Mouse (Mus musculus): ENCODE measurements around the gene Rab3gap2. TPM values are rescaled to one million over a fixed set of nuclear protein-coding genes. Genes with fewer than 3 reads are reported as not detected.

Gene Rab3gap2
- polyA plus RNA-seq, 1 experiment, result 0.51 TPM

DNA sequence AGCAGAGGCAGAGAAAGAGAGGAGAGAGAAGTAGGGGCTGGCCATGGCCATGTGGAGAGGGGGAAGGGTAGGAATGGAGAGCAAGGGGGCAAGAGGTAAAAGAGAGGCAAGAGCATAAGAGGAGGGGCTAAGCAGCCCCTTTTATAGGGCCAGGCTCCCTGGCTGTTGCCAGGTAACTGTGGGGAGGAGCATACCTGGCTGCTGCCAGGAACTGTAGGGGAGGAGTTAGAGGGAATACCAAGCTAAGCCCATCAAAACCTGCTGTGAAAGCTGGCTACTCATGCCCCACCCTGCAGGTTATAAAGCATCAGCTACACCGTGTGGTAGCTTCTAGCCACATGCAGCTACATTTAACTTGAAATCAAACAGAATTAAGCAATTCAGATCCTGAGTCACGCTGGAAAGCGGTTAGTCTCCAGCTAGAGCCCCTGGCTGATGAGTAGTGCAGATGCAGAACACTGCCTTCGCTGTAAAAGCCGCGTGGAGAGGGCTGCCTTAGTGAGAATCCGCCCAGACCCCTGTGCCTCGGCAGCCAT, 5.8 kb downstream of the Rab3gap2 start:
- Histone ChIP-seq H3K27me3 (ENCODE audit: control insufficient read depth) (no peaks in the 10 kb centered on the region), H3K36me3 (ENCODE audit: control insufficient read depth) (peaks cover 53% of the 10 kb centered on the region), H3K4me3 (replicated peaks) (no peak overlapping the region), H3K4me1 (ENCODE audit: control insufficient read depth) (peaks cover 36% of the 10 kb centered on the region), H3K9me3 (ENCODE audit: control insufficient read depth, low read length) (no peaks in the 10 kb centered on the region)
- no peak for TF ChIP-seq TAL1 (IDR thresholded peaks at IDR 0.05; ENCODE audit: low read length)
- TF ChIP-seq GATA1 (IDR thresholded peaks at IDR 0.05; ENCODE audit: low read length), result no peak

DNA sequence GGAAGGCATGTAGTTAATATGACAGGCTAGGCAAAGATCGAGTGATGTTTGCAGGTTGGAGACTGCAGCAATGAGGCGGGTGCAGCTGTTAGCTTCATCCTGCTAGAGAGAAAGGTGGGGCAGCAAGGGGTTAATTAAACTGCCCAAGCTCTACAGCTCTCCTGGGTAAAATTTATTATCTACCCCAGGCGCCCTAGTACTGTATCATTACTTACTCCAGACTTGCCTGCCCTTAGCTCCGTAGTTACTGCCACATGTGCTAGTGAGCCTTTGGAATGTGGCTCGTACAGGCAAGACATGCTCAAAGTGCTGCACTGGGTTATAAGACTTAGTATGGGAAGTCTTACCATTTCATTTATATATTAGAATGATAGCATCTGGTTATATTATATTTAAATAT, 12.4 kb downstream of the Rab3gap2 start:
- peaks cover 33% of the 10 kb centered on the region for H3K36me3 ChIP-seq (ENCODE audit: control insufficient read depth)
- no peak for TF ChIP-seq GATA1 (IDR thresholded peaks at IDR 0.05; ENCODE audit: low read length)
- TF ChIP-seq TAL1 (IDR thresholded peaks at IDR 0.05; ENCODE audit: low read length), result no peak
- H3K4me3 ChIP-seq (replicated peaks), result no peak overlapping the region
- no peaks in the 10 kb centered on the region for H3K9me3 ChIP-seq (ENCODE audit: control insufficient read depth, low read length)
- H3K4me1 ChIP-seq (ENCODE audit: control insufficient read depth), result peaks cover 2% of the 10 kb centered on the region
- H3K27me3 ChIP-seq (ENCODE audit: control insufficient read depth), result no peaks in the 10 kb centered on the region

DNA sequence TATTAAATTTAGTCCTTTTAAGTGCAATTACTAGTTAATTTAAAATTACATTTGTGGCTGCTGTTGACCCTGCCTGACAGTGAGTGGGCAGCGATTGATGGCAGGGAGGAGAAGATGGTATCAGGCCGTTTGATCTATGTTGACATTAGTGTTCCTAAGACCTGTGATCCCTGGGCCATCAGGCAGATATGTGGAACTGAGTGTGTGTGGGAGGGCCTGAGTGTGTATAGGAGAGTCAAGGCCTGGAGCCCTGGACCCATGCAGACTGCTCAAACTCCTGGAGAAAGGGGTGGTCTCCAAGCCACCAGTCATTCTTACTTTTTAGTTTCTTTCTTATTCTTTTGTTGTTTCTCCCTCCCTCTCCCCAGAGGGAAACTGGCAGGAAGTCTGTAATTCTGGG, 12.8 kb downstream of the Rab3gap2 start:
- TF ChIP-seq TAL1 (IDR thresholded peaks at IDR 0.05; ENCODE audit: low read length), result no peak
- no peak for TF ChIP-seq GATA1 (IDR thresholded peaks at IDR 0.05; ENCODE audit: low read length)
- no peak overlapping the region for H3K4me3 ChIP-seq (replicated peaks)
- H3K27me3 ChIP-seq (ENCODE audit: control insufficient read depth), result no peaks in the 10 kb centered on the region
- H3K36me3 ChIP-seq (ENCODE audit: control insufficient read depth), result peaks cover 36% of the 10 kb centered on the region
- H3K9me3 ChIP-seq (ENCODE audit: control insufficient read depth, low read length), result no peaks in the 10 kb centered on the region
- peaks cover 2% of the 10 kb centered on the region for H3K4me1 ChIP-seq (ENCODE audit: control insufficient read depth)

DNA sequence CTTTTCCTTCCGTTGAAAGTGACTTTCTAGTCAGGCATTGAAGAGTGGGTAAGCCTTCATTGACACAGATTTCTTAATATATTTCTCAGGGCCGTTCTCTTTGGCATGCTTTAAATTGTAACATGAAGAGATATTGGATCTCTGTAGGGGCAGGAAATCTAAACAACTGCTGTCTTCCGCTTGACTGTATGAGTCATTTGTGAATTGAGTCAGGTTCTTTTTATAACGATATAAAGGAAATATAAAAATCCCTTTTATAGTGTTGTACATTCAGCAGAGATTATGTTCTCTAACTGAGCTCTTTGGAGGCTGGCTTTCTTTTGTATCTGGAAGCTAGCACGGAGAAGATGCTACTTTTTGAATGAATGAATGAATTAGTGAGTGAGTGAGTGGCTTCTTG, 14.0 kb downstream of the Rab3gap2 start:
- H3K36me3 ChIP-seq (ENCODE audit: control insufficient read depth), result peaks cover 45% of the 10 kb centered on the region

DNA sequence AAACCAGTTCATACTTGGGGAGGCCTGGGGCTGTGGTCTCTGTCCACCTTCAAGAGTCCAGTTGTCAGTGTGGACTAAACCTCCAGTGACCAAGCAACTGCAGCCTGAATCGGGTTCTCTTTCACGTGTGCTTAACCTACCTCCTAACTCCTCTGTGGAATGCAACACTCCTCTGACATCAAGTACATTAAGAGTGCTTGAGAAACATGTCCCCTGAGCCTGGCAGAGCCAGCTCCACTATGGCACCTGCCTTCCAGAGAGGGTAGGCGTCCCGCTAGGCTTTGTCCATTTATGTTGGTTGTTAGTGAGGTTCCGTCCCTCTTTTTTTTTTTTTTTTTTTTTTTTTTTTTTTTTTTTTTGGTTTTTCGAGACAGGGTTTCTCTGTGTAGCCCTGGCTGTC, 23.0 kb downstream of the Rab3gap2 start:
- TF ChIP-seq GATA1 (IDR thresholded peaks at IDR 0.05; ENCODE audit: low read length) (no peak), TAL1 (IDR thresholded peaks at IDR 0.05; ENCODE audit: low read length) (no peak)
- H3K9me3 ChIP-seq (ENCODE audit: control insufficient read depth, low read length), result no peaks in the 10 kb centered on the region
- H3K4me3 ChIP-seq (replicated peaks), result no peak overlapping the region
- peaks cover 27% of the 10 kb centered on the region for H3K4me1 ChIP-seq (ENCODE audit: control insufficient read depth)
- H3K27me3 ChIP-seq (ENCODE audit: control insufficient read depth), result no peaks in the 10 kb centered on the region
- H3K36me3 ChIP-seq (ENCODE audit: control insufficient read depth), result peaks cover 56% of the 10 kb centered on the region

More for the DNA sequence above, 14.0 kb downstream of the Rab3gap2 start:
- H3K27me3 ChIP-seq (ENCODE audit: control insufficient read depth), result no peaks in the 10 kb centered on the region
- no peaks in the 10 kb centered on the region for H3K9me3 ChIP-seq (ENCODE audit: control insufficient read depth, low read length)
- H3K4me3 ChIP-seq (replicated peaks), result no peak overlapping the region
- TF ChIP-seq TAL1 (IDR thresholded peaks at IDR 0.05; ENCODE audit: low read length) (no peak), GATA1 (IDR thresholded peaks at IDR 0.05; ENCODE audit: low read length) (no peak)
- no peaks in the 10 kb centered on the region; the same call in 1 of the 2 replicates for H3K4me1 ChIP-seq (ENCODE audit: control insufficient read depth)

DNA sequence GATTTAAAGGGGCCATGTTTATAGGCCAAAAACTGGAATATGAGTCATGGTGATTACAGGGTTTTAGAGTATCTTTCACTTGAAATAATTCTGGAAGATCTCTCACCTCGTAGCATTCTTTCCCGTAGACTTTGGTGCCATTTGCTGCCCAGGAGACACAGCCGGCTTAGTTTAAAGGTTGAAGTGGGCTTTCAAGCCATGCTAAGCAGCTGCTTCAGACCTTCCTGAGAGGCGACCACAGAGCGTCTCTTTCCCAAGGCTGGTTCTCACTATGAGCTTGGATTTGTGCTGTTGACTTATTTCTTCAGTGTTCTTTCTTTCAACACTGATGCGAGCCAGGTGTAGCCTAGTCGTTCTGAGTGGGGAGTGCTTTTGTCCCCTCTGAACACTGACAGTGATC, 23.8 kb downstream of the Rab3gap2 start:
- H3K4me1 ChIP-seq (ENCODE audit: control insufficient read depth), result peaks cover 27% of the 10 kb centered on the region
- H3K27me3 ChIP-seq (ENCODE audit: control insufficient read depth), result no peaks in the 10 kb centered on the region
- peaks cover 47% of the 10 kb centered on the region for H3K36me3 ChIP-seq (ENCODE audit: control insufficient read depth)
- H3K4me3 ChIP-seq (replicated peaks), result no peak overlapping the region
- no peak for TF ChIP-seq GATA1 (IDR thresholded peaks at IDR 0.05; ENCODE audit: low read length)
- no peak for TF ChIP-seq TAL1 (IDR thresholded peaks at IDR 0.05; ENCODE audit: low read length)
- H3K9me3 ChIP-seq (ENCODE audit: control insufficient read depth, low read length), result no peaks in the 10 kb centered on the region

DNA sequence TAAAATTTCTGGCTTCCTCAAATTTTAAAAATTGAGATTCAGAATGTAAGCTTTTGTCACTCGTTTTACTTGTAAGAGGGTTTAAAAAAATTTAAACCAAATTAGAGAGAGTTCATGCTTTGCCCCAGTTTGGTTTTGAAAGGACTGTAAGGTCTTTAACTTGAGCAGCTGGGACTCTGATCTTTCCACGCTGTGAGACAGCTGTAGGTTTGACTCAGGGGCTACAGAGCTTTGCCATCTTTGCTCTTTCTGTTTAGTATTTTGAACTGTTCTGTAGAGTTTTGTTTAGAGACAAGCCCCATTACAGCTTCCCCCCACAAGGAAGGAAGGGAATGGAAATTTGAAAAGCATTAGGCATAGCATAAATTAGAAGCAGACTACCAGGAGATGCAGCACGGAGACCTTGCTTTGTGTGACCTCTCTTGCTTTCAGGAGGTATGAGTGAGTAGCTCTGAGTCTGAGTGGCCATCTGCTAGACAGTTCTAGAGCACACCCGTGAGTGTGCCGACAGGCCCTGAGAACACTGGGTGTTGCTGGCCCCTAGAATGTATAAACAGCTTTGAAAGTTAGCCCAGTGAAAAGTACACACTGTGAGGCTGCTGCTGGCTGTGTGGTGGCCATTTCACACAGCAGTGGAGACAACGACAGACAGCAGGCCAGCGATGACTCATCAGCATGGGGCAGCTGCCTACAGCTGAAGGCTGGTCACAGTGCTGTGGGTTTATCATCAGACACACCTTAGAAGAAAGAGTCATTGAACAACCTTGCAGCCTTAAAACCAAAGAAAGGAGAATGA, 25.7 kb downstream of the Rab3gap2 start:
- H3K36me3 ChIP-seq (ENCODE audit: control insufficient read depth), result peaks cover 48% of the 10 kb centered on the region
- H3K4me3 ChIP-seq (replicated peaks), result peak overlapping the region; percentile 26
- peak; percentile 40; the same call in 1 of the 3 replicates for TF ChIP-seq TAL1 (IDR thresholded peaks at IDR 0.05; ENCODE audit: low read length)
- no peak for TF ChIP-seq GATA1 (IDR thresholded peaks at IDR 0.05; ENCODE audit: low read length)
- no peaks in the 10 kb centered on the region for H3K27me3 ChIP-seq (ENCODE audit: control insufficient read depth)
- H3K9me3 ChIP-seq (ENCODE audit: control insufficient read depth, low read length), result no peaks in the 10 kb centered on the region
- H3K4me1 ChIP-seq (ENCODE audit: control insufficient read depth), result peaks cover 27% of the 10 kb centered on the region

DNA sequence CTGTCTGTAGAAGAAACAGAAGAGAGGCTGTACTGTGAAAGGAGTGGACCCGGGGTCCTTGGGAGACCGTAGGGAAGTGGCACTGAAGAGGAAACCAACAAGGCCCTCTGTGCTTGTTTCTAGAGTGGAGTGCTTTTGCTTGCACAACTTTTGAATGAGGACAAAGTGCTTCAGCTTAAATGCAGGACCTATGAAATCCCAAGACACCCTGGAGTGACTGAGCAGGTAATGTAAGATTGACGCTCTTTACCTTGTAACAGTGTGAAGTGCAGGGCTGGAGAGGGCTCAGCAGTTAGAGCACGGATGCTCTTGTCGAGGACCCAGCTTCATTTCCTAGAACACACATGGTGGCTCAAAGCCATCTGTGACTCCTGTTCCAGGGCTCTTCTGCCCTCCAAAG, 31.9 kb downstream of the Rab3gap2 start:
- Histone ChIP-seq H3K9me3 (ENCODE audit: control insufficient read depth, low read length) (no peaks in the 10 kb centered on the region), H3K27me3 (ENCODE audit: control insufficient read depth) (no peaks in the 10 kb centered on the region), H3K4me1 (ENCODE audit: control insufficient read depth) (peaks cover 3% of the 10 kb centered on the region), H3K4me3 (replicated peaks) (no peak overlapping the region), H3K36me3 (ENCODE audit: control insufficient read depth) (peaks cover 67% of the 10 kb centered on the region)
- no peak for TF ChIP-seq GATA1 (IDR thresholded peaks at IDR 0.05; ENCODE audit: low read length)
- no peak for TF ChIP-seq TAL1 (IDR thresholded peaks at IDR 0.05; ENCODE audit: low read length)

DNA sequence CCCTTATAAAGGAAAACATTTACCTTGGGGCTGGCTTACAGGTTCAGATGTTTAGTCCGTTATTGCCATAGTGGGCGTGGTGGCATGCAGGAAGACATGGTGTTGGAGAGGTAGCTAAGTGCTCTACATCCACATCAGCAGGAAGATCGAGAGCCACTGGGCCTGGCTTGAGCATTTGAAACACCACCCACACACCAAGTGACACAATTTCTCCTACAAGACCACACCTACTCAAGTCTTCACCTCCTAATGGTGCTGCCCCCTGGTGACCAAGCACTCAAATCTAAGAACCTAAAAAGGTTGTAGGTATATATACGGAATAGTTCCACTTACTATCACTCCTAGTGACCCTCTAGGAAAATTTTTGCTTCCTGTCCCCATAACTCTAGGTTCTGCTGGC, 32.6 kb downstream of the Rab3gap2 start:
- Histone ChIP-seq H3K9me3 (ENCODE audit: control insufficient read depth, low read length) (no peaks in the 10 kb centered on the region), H3K4me3 (replicated peaks) (no peak overlapping the region), H3K36me3 (ENCODE audit: control insufficient read depth) (peaks cover 71% of the 10 kb centered on the region), H3K27me3 (ENCODE audit: control insufficient read depth) (no peaks in the 10 kb centered on the region), H3K4me1 (ENCODE audit: control insufficient read depth) (no peaks in the 10 kb centered on the region)
- TF ChIP-seq GATA1 (IDR thresholded peaks at IDR 0.05; ENCODE audit: low read length) (no peak), TAL1 (IDR thresholded peaks at IDR 0.05; ENCODE audit: low read length) (no peak)

All from erythroblast, embryonic 14.5 days (primary cell).